Mouse (Mus musculus) erythroblast, embryonic 14.5 days (primary cell): ENCODE data around the gene Iffo2.

ENCODE experiments used
- GATA1 ChIP-seq: IDR thresholded peaks from 2 replicates; pipeline ENCODE4 v1.6.1; 2012; ENCODE audit warnings: low read length, inconsistent platforms, mixed read lengths
- TAL1 ChIP-seq: IDR thresholded peaks from 3 replicates; pipeline ENCODE4 v1.6.1; 2012; ENCODE audit warnings: low read length, inconsistent platforms, mixed read lengths

- TF ChIP-seq GATA1 = no peak
- no peak for TF ChIP-seq TAL1
These were observed 51.2 kb downstream of the Iffo2 start for GRCm38 (mm10) chr4:139581427-139582051.
